ENCODE assay signal across 9 mouse cellular contexts in genomic region chr7:66219028-66219793, GRCm38 (mm10).
DNase-seq lines count a peak whose midpoint lies in the region; ATAC-seq lines count a peak whose summit lies in the region.
"Had no signal": no experiment of that assay in that cellular context is flagged by ENCODE, and none has a peak within 500 bp of the region (broad histone marks: within the 10 kb centered on the region; RNA-seq: fewer than 3 reads in every experiment).

No protein-coding gene starts in this region.

- no peak overlapping the region for H3K4me3 ChIP-seq in heart, embryonic 13.5 days
- H3K4me3 ChIP-seq in lung, embryonic 16.5 days (ENCODE audit: low read length): no peak overlapping the region
- no peak overlapping the region for H3K4me3 ChIP-seq in limb, embryonic 12.5 days (replicated peaks)
- no peak overlapping the region for H3K4me3 ChIP-seq in stomach, embryonic 16.5 days (replicated peaks; ENCODE audit: low read length)
- H3K4me3 ChIP-seq: gastrocnemius, adult 2 months had no signal

- H3K4me1 ChIP-seq in heart, embryonic 13.5 days: peaks cover 42% of the 10 kb centered on the region
- H3K4me1 ChIP-seq in lung, embryonic 16.5 days (replicated peaks; ENCODE audit: control insufficient read depth, insufficient read depth, low read length): peaks cover 29% of the 10 kb centered on the region
- H3K4me1 ChIP-seq in limb, embryonic 12.5 days (replicated peaks): peaks cover 44% of the 10 kb centered on the region
- peaks cover 14% of the 10 kb centered on the region for H3K4me1 ChIP-seq in stomach, embryonic 16.5 days (ENCODE audit: control insufficient read depth, insufficient read depth, low read length)

- DNase-seq in heart, postnatal 25 days (ENCODE audit: low spot score): no peak
- no peak for DNase-seq in lung, adult 18-20 months
- DNase-seq in MN1 (ENCODE audit: low spot score): no peak
- DNase-seq in embryo, embryonic 9.5 days (ENCODE audit: extremely low spot score): no peak
- DNase-seq: gastrocnemius, adult 2 months had no signal

- 83% methylated on average over 4 of the region's 4 CpGs for WGBS in heart, embryonic 13.5 days
- WGBS in lung, embryonic 16.5 days: 77% methylated on average over 4 of the region's 4 CpGs
- WGBS in limb, embryonic 12.5 days: 83% methylated on average over 4 of the region's 4 CpGs
- WGBS in stomach, embryonic 16.5 days: 87% methylated on average over 4 of the region's 4 CpGs

- H3K27me3 ChIP-seq in heart, embryonic 13.5 days (replicated peaks): no peaks in the 10 kb centered on the region
- H3K27me3 ChIP-seq in lung, embryonic 16.5 days (ENCODE audit: control insufficient read depth, insufficient read depth, low read depth, low read length): no peaks in the 10 kb centered on the region
- no peaks in the 10 kb centered on the region for H3K27me3 ChIP-seq in limb, embryonic 12.5 days
- no peaks in the 10 kb centered on the region for H3K27me3 ChIP-seq in stomach, embryonic 16.5 days (ENCODE audit: control insufficient read depth, insufficient read depth, low read length)

- intact Hi-C loops in heart, postnatal 25 days (cut with DNase I): no loop called here

- H3K9ac ChIP-seq in heart, embryonic 13.5 days: no peak overlapping the region
- no peak overlapping the region for H3K9ac ChIP-seq in lung, embryonic 16.5 days (ENCODE audit: low read length)
- H3K9ac ChIP-seq in limb, embryonic 12.5 days (replicated peaks): no peak overlapping the region
- no peak overlapping the region for H3K9ac ChIP-seq in stomach, embryonic 16.5 days (ENCODE audit: low read length)

- peak overlapping the region; percentile 94 for H3K27ac ChIP-seq in heart, embryonic 13.5 days (replicated peaks)
- peak overlapping the region; percentile 92 for H3K27ac ChIP-seq in lung, embryonic 16.5 days (ENCODE audit: low read length)
- peak overlapping the region; percentile 94 for H3K27ac ChIP-seq in limb, embryonic 12.5 days
- H3K27ac ChIP-seq in stomach, embryonic 16.5 days (ENCODE audit: low read length): peak overlapping the region; percentile 91

- H3K4me2 ChIP-seq in heart, embryonic 13.5 days: no peak overlapping the region
- no peak overlapping the region for H3K4me2 ChIP-seq in lung, embryonic 16.5 days (ENCODE audit: low read depth, low read length)
- no peak overlapping the region for H3K4me2 ChIP-seq in limb, embryonic 12.5 days
- no peak overlapping the region for H3K4me2 ChIP-seq in stomach, embryonic 16.5 days (ENCODE audit: low read depth, low read length)

- no peaks in the 10 kb centered on the region for H3K36me3 ChIP-seq in heart, embryonic 13.5 days
- no peaks in the 10 kb centered on the region for H3K36me3 ChIP-seq in lung, embryonic 16.5 days (ENCODE audit: control insufficient read depth, insufficient read depth, low read length)
- H3K36me3 ChIP-seq in limb, embryonic 12.5 days: no peaks in the 10 kb centered on the region
- no peaks in the 10 kb centered on the region for H3K36me3 ChIP-seq in stomach, embryonic 16.5 days (ENCODE audit: control insufficient read depth, insufficient read depth, low read length)

- no peaks in the 10 kb centered on the region for H3K9me3 ChIP-seq in heart, embryonic 13.5 days
- no peaks in the 10 kb centered on the region for H3K9me3 ChIP-seq in lung, embryonic 16.5 days (ENCODE audit: control insufficient read depth, low read length)
- H3K9me3 ChIP-seq in limb, embryonic 12.5 days: no peaks in the 10 kb centered on the region
- H3K9me3 ChIP-seq in stomach, embryonic 16.5 days (replicated peaks; ENCODE audit: control insufficient read depth, low read length): no peaks in the 10 kb centered on the region

- no peak for ATAC-seq in heart, embryonic 13.5 days (ENCODE audit: extremely low read depth, insufficient number of reproducible peaks, low FRiP score, low TSS enrichment)
- ATAC-seq in lung, embryonic 16.5 days (ENCODE audit: low read depth): no peak
- no peak for ATAC-seq in limb, embryonic 12.5 days (ENCODE audit: insufficient number of reproducible peaks, insufficient read depth, low FRiP score, low TSS enrichment, low read depth)
- ATAC-seq in stomach, embryonic 16.5 days (ENCODE audit: insufficient read depth, low FRiP score): no peak
